Mouse (Mus musculus) embryonic facial prominence, embryonic 13.5 days (tissue): ENCODE measurements around the gene Tbc1d9. TPM values are rescaled to one million over a fixed set of nuclear protein-coding genes. Genes with fewer than 3 reads are reported as not detected.

ENCODE experiments used
- ATAC-seq: fragments of 200-750 bp; cut with Nextera tagmentation; 2 replicates; pipeline ENCODE4 v1.8.0; 2017; ENCODE audit warnings: low read depth; ENCODE audit not compliant: insufficient number of reproducible peaks, insufficient read depth, low FRiP score, low TSS enrichment
- H3K27ac ChIP-seq: fragments of 300-500 bp; sonication (generic); 2 replicates; pipeline ENCODE4 v1.5.1; 2015; ENCODE audit warnings: moderate library complexity, mild to moderate bottlenecking, inconsistent platforms
- H3K27me3 ChIP-seq: fragments of 300-500 bp; sonication (generic); 2 replicates; pipeline ENCODE4 v1.6.1; 2015; ENCODE audit warnings: mild to moderate bottlenecking, inconsistent platforms
- H3K36me3 ChIP-seq: fragments of 300-500 bp; sonication (generic); 2 replicates; pipeline ENCODE4 v1.6.1; 2015; ENCODE audit warnings: mild to moderate bottlenecking, inconsistent platforms
- H3K4me1 ChIP-seq: fragments of 300-500 bp; sonication (generic); 2 replicates; pipeline ENCODE4 v1.6.1; 2015; ENCODE audit warnings: inconsistent platforms
- H3K4me2 ChIP-seq: fragments of 300-500 bp; sonication (generic); 2 replicates; pipeline ENCODE4 v1.6.1; 2015; ENCODE audit warnings: moderate library complexity, mild to moderate bottlenecking, inconsistent platforms
- H3K4me3 ChIP-seq: fragments of 300-500 bp; sonication (generic); 2 replicates; pipeline ENCODE4 v1.5.1; 2015; ENCODE audit warnings: mild to moderate bottlenecking, inconsistent platforms
- H3K9ac ChIP-seq: fragments of 300-500 bp; sonication (generic); 2 replicates; pipeline ENCODE4 v1.6.1; 2015; ENCODE audit warnings: mild to moderate bottlenecking, inconsistent platforms
- H3K9me3 ChIP-seq: fragments of 300-500 bp; sonication (generic); 2 replicates; pipeline ENCODE4 v1.6.1; 2016; ENCODE audit warnings: inconsistent platforms
- WGBS: fragments of 180-500 bp; shearing (Covaris S2); methylation state at CpG from one replicate; pipeline ENCODE4 v1.1.7; 2015; ENCODE audit warnings: mixed read lengths; 5-methylcytosine and 5-hydroxymethylcytosine counted together
- polyA plus RNA-seq: library from polyadenylated mRNA; unstranded; fragments of >200 nt; fragmentation: Nextera tagmentation; extraction: Ambion mirVana; gene quantifications from 2 replicates; pipeline ENCODE4 v1.2.1, GENCODE M21; 2015

The Tbc1d9 gene
- polyA plus RNA-seq, 1 experiment from 2014 or later, result 1.8 TPM

DNA sequence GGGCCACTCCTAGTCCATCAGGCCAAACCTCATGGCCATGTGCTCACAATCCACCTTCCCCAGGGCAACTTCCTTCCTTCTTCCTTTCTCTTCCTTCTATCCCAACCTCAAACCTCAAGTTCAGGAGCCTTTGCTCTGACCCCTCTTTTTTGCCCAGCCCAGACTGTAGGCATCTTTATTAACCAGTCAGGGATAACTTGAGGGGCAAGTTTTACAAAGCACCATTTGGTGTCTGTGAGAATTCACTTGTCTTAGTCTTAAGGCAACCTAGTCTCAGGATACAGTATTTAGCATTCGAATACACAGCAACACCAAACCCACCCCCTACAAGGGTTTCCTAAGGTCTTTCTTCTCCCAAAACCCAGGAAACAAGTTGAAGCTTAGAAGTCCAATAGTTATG, 5.5 kb upstream of the Tbc1d9 start:
- H3K9ac ChIP-seq, result no peak overlapping the region
- no peak overlapping the region for H3K4me2 ChIP-seq
- no peaks in the 10 kb centered on the region for H3K9me3 ChIP-seq
- H3K27ac ChIP-seq, result no peak overlapping the region
- H3K4me1 ChIP-seq, result no peaks in the 10 kb centered on the region
- H3K4me3 ChIP-seq, result no peak overlapping the region
- WGBS, result 51% methylated on average over 1 of the region's 1 CpGs
- no peaks in the 10 kb centered on the region for H3K36me3 ChIP-seq
- peaks cover 8% of the 10 kb centered on the region for H3K27me3 ChIP-seq
- ATAC-seq, result no peak

- WGBS, result 62% methylated on average over 2 of the region's 2 CpGs
- Histone ChIP-seq H3K4me2 (no peak overlapping the region), H3K9me3 (no peaks in the 10 kb centered on the region), H3K4me1 (peaks cover 5% of the 10 kb centered on the region), H3K36me3 (no peaks in the 10 kb centered on the region), H3K4me3 (no peak overlapping the region), H3K9ac (no peak overlapping the region), H3K27me3 (peaks cover 8% of the 10 kb centered on the region), H3K27ac (no peak overlapping the region)
- ATAC-seq, result no peak
Measured at GRCm38 (mm10) chr8:83160613-83161012, 4.5 kb upstream of the Tbc1d9 start.

DNA sequence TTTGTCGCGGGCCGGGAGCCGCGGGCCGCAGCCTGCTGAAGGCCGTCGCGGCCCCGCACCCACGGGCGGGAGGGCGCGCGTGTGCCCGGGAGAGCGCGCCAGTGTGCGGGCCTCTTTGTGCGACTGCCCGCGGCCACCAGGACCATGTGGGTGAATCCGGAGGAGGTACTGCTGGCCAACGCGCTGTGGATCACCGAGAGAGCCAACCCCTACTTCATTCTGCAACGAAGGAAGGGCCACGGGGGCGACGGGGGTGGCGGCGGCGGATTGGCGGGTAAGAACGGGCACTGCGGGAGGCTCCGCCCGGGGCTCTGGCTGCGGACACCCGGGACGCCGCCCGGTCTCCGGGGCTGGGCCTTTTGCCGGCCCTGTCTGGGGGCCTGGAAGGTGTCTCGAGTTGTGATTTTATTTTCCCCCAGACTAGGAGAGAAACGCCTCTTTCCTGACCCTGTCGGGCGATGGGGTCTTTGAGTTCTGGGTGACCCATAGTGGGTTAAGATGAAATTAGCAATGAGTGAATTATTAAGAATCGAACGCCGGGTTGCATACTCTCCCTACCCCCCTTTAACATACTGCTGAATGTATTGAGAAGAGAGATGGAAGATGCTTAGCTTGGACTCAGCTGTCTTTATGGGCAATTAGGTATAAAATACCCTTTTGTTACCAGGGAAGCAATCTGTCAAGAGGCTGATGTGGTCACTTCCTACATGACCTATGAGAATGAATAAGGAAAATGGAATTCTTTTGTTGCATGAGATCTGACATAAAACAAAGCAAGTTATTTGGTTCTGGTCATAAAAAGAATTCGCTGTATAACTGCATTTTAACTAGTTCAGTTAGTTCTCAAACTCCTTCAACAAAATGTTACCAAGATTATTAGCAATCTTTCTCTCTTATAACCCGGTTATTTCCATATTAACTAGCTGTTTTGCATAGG, 1.0 kb downstream of the Tbc1d9 start, which contains the start of gene Gm10645:
Gene Gm10645 (minus strand): TSS at position 240 of the 937 bp plus-strand sequence.
- H3K4me1 ChIP-seq, result peaks cover 8% of the 10 kb centered on the region
- H3K36me3 ChIP-seq, result no peaks in the 10 kb centered on the region
- H3K9me3 ChIP-seq, result no peaks in the 10 kb centered on the region
- H3K9ac ChIP-seq, result peak within 1 kb of the TSS; percentile 84
- peak within 1 kb of the TSS; percentile 70 for H3K27ac ChIP-seq
- WGBS, result 3% methylated on average over 54 of the region's 54 CpGs
- H3K4me3 ChIP-seq, result peak within 1 kb of the TSS; percentile 74
- H3K4me2 ChIP-seq, result peak within 1 kb of the TSS; percentile 86
- peak; percentile 22; the same call in 1 of the 2 replicates for ATAC-seq
- H3K27me3 ChIP-seq, result peaks cover 14% of the 10 kb centered on the region

DNA sequence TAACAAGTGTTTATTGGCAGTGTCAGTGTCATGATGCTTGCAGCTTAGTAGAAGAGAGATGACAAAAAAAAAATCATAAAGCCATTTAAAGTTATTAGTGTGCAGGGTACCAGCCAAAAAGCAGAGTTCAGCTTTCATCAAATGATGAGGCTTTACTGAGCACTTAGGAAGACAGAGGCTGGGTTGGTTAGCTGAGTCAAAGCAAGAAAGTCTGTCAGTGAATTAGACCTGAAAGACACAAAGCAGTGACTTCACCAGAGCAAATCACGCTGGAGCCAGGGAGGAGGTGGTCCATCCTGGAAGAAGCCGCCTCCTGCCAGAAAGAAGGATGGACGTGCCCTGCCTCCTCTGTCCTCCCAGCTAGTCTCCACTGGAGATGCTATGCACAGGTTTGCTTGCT, 2.8 kb downstream of the Tbc1d9 start:
- Histone ChIP-seq H3K4me2 (no peak overlapping the region), H3K36me3 (no peaks in the 10 kb centered on the region), H3K4me1 (peaks cover 8% of the 10 kb centered on the region), H3K9me3 (no peaks in the 10 kb centered on the region), H3K27me3 (peaks cover 14% of the 10 kb centered on the region), H3K4me3 (no peak overlapping the region), H3K27ac (no peak overlapping the region), H3K9ac (no peak overlapping the region)
- WGBS, result 36% methylated on average over 3 of the region's 3 CpGs
- ATAC-seq, result no peak

GRCm38 (mm10) chr8:83169127-83169526, 4.0 kb downstream of the Tbc1d9 start:
- no peak overlapping the region for H3K4me3 ChIP-seq
- peaks cover 9% of the 10 kb centered on the region for H3K27me3 ChIP-seq
- H3K27ac ChIP-seq, result no peak overlapping the region
- WGBS, result 86% methylated on average over 3 of the region's 3 CpGs
- ATAC-seq, result no peak
- no peaks in the 10 kb centered on the region for H3K9me3 ChIP-seq
- no peak overlapping the region for H3K9ac ChIP-seq
- H3K4me2 ChIP-seq, result no peak overlapping the region
- H3K36me3 ChIP-seq, result no peaks in the 10 kb centered on the region
- peaks cover 8% of the 10 kb centered on the region for H3K4me1 ChIP-seq

DNA sequence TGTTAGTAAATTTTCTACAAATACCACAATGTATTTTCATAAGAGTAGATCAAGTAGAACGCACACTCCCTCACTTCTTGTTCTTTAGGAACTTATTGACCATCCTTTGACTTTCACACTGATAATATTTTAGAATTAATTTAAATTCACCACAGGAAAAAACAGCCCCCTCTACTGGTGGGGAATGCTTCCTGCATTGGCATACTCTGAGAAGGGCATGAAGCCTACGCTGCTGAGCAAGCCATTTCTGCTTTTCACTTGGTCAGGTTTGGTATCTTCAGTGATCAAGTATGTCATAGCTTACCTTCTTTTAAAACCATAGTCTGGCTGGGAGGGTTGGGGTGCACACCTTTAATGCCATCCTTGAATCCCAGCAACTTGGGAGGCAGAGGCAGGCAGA, 4.6 kb downstream of the Tbc1d9 start:
- Histone ChIP-seq H3K4me3 (no peak overlapping the region), H3K9me3 (no peaks in the 10 kb centered on the region), H3K27ac (no peak overlapping the region), H3K9ac (no peak overlapping the region), H3K4me1 (peaks cover 8% of the 10 kb centered on the region), H3K36me3 (no peaks in the 10 kb centered on the region), H3K27me3 (peaks cover 7% of the 10 kb centered on the region; the same call in 1 of the 2 replicates), H3K4me2 (no peak overlapping the region)
- WGBS, result 89% methylated on average over 2 of the region's 2 CpGs
- no peak for ATAC-seq

- Histone ChIP-seq H3K36me3 (no peaks in the 10 kb centered on the region), H3K27ac (no peak overlapping the region), H3K4me1 (0 out of 2 replicates have a peak, but pooled peaks cover 3% of the 10 kb centered on the region), H3K9me3 (no peaks in the 10 kb centered on the region), H3K27me3 (peaks cover 5% of the 10 kb centered on the region; the same call in 1 of the 2 replicates), H3K4me3 (no peak overlapping the region), H3K4me2 (no peak overlapping the region), H3K9ac (no peak overlapping the region)
- no peak for ATAC-seq
- whole genome bisulfite sequencing, result 50% methylated on average over 6 of the region's 6 CpGs
Measured at GRCm38 (mm10) chr8:83170894-83171293, 5.7 kb downstream of the Tbc1d9 start.

DNA sequence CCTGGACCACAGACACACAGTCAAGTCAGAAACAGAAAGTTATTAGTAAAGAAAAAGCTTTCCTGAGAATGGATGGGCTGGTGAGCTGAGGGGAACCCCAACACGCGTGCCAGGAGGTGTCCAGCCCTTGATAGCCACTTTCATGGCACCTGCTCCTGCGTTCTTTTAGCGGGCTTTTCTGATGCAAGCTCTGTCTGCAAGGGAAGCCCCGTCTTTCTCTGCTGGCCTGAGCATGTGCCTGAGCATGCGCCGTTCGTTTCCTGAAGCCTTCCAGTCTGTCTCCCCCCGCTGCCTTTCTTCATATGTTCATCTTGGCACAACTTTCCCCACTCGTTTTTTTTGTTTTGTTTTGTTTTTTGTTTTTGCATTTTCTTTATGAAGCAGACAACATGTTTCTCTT, 10.5 kb downstream of the Tbc1d9 start:
- Histone ChIP-seq H3K4me2 (no peak overlapping the region), H3K4me3 (no peak overlapping the region), H3K36me3 (no peaks in the 10 kb centered on the region), H3K9me3 (no peaks in the 10 kb centered on the region), H3K27me3 (no peaks in the 10 kb centered on the region), H3K9ac (no peak overlapping the region), H3K4me1 (peaks cover 15% of the 10 kb centered on the region), H3K27ac (no peak overlapping the region)
- no peak for ATAC-seq
- WGBS, result 73% methylated on average over 10 of the region's 10 CpGs

DNA sequence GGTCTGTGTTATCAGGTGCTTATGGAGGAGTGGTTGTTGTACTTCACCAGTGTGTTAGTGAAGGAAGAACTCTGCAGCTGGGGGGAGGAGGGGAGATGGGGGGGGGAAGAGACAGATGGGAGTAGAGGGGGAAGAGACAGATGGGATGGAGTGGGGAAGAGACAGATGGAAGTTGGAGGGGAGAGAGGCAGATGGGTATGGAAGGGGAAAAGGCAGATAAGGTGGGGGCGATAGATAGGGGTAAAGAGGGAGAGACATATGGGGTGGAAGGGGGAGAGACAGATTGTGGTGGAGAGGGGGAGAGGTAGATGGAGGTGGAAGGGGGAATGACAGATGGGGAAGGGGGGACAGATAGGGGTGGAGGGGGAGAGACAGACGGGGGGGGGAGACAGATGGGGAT, 11.6 kb downstream of the Tbc1d9 start:
- no peak for ATAC-seq
- H3K27ac ChIP-seq, result no peak overlapping the region
- no peaks in the 10 kb centered on the region for H3K27me3 ChIP-seq
- no peak overlapping the region for H3K4me3 ChIP-seq
- no peak overlapping the region for H3K9ac ChIP-seq
- H3K4me1 ChIP-seq, result peaks cover 12% of the 10 kb centered on the region
- 56% methylated on average over 2 of the region's 2 CpGs for WGBS
- no peak overlapping the region for H3K4me2 ChIP-seq
- no peaks in the 10 kb centered on the region for H3K36me3 ChIP-seq
- H3K9me3 ChIP-seq, result no peaks in the 10 kb centered on the region

- 19% methylated on average over 11 of the region's 11 CpGs for WGBS
Measured at GRCm38 (mm10) chr8:83177317-83178195, 12.4 kb downstream of the Tbc1d9 start.

DNA sequence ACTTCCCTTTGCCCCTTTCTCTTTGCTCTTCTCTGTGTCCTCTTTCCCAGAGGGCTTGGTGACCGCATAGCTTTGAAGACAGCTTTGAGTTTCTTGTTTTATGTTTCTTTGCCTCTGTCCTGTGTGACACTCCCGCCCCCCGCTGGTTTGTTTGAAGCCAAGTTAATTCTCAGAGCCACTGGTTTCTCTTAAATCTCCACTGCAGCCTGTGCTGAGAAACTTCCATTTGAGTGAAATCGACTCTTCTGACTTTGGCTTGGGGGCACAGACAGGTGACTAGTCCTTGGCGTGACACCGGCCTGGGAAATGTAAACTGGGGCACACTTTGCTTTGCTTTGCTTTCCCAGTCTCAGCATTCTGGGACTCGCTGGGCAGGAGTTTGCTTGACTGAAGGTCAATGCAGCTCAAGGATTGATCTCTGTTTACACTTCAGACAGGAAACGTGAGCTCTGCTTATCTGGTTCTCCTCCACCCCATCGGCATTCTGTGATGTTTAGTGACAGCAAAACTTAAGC, 13.1 kb downstream of the Tbc1d9 start:
- Histone ChIP-seq H3K4me1 (peaks cover 24% of the 10 kb centered on the region), H3K9me3 (no peaks in the 10 kb centered on the region), H3K9ac (no peak overlapping the region), H3K4me2 (no peak overlapping the region), H3K27me3 (no peaks in the 10 kb centered on the region), H3K4me3 (no peak overlapping the region), H3K36me3 (no peaks in the 10 kb centered on the region), H3K27ac (no peak overlapping the region)
- ATAC-seq, result no peak
- WGBS, result 14% methylated on average over 9 of the region's 9 CpGs

More at GRCm38 (mm10) chr8:83177317-83178195, 12.4 kb downstream of the Tbc1d9 start:
- Histone ChIP-seq H3K36me3 (no peaks in the 10 kb centered on the region), H3K4me2 (no peak overlapping the region), H3K4me3 (no peak overlapping the region), H3K4me1 (peaks cover 16% of the 10 kb centered on the region), H3K9me3 (no peaks in the 10 kb centered on the region), H3K9ac (no peak overlapping the region), H3K27me3 (no peaks in the 10 kb centered on the region), H3K27ac (no peak overlapping the region)
- ATAC-seq, result no peak
